8 mouse cellular contexts compared by ENCODE assay signal in the genomic region with DNA sequence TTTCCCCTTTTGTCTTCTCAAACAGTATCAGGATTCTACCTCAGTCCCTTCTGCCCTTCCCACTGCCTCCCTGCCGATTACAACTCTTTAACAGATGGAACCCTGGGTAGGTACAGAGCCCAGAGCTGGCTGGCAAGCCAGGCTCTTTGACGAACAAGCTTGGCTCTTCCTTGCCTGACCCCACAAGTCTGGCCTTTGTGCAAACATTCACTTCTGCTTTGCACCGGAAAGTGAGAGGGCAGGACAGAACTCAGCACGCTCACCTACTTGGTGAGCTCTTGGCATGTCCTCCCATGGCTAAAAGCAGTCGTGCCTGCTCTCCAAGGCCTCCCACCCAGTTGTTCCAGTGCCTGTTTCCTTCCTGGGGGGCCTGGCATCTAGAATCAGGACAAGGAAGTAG.
"Had no signal": no experiment of that assay in that cellular context is flagged by ENCODE, and none has a peak within 500 bp of the region (broad histone marks: within the 10 kb centered on the region; RNA-seq: fewer than 3 reads in every experiment).

No protein-coding gene starts in this region.

- H3K27me3 ChIP-seq: limb, embryonic 15.5 days; liver, embryonic 12.5 days; neural tube, embryonic 13.5 days; stomach, embryonic 15.5 days had no signal

- ATAC-seq: liver, embryonic 12.5 days; midbrain, embryonic 15.5 days had no signal

- H3K9me3 ChIP-seq: limb, embryonic 15.5 days; liver, embryonic 12.5 days; midbrain, embryonic 15.5 days; neural tube, embryonic 13.5 days; stomach, embryonic 15.5 days had no signal

- H3K4me1 ChIP-seq: liver, embryonic 12.5 days; stomach, embryonic 15.5 days had no signal

- H3K9ac ChIP-seq: limb, embryonic 15.5 days; liver, embryonic 12.5 days; lung, embryonic 14.5 days; midbrain, embryonic 15.5 days; neural tube, embryonic 13.5 days; stomach, embryonic 15.5 days had no signal

- H3K4me3 ChIP-seq: left cerebral cortex, adult 2 months; limb, embryonic 15.5 days; liver, embryonic 12.5 days; midbrain, embryonic 15.5 days; neural tube, embryonic 13.5 days; stomach, embryonic 15.5 days had no signal

- H3K4me2 ChIP-seq: limb, embryonic 15.5 days; liver, embryonic 12.5 days; lung, embryonic 14.5 days; midbrain, embryonic 15.5 days; neural tube, embryonic 13.5 days; stomach, embryonic 15.5 days had no signal

- DNase-seq: retina, postnatal 1 day had no signal

- H3K27ac ChIP-seq: limb, embryonic 15.5 days; liver, embryonic 12.5 days; midbrain, embryonic 15.5 days; neural tube, embryonic 13.5 days; stomach, embryonic 15.5 days had no signal

- H3K36me3 ChIP-seq: limb, embryonic 15.5 days; liver, embryonic 12.5 days; midbrain, embryonic 15.5 days; neural tube, embryonic 13.5 days; stomach, embryonic 15.5 days had no signal
